Mouse (Mus musculus): Measurements from ENCODE around the gene Eif2s1. TPM values are rescaled to one million over a fixed set of nuclear protein-coding genes. Genes with fewer than 3 reads are reported as not detected.

Eif2s1 gene
- polyA plus RNA-seq, 2 experiments: 49.6 to 198 TPM

DNA sequence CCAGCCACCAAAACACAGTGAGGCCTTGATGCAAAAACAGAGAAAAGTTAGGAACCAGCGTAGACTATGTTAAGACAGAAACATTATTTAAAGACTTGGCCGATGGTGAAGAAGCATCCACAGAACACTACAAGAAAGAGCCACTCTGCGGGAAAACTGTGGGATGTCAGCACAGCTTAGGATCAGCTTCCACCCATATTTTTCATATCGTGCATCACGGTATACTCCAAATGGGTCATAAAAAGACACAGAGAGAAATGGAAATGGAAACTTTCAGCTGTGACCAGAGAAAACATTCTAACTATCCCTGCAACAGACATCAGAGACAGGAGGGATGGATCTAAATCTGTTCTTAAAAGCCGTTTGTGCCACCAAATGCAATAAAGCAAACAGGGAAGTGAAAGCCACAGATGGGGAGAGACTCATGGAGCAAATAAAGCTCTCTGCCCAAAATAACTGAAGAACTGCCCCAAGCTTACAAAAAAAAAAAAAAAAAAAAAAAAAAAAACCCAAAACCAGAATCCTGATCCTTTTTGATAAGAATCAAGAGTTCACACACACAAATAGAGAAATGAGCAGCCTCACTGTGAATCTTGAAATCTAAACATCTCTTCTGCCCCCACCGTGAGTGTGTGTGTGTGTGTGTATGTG lies 62.0 kb downstream of the Eif2s1 start:
- ATAC-seq (ENCODE audit: insufficient read depth): no peak
- Histone ChIP-seq H3K4me2 (ENCODE audit: low read depth) (no peak overlapping the region), H3K9me3 (ENCODE audit: control insufficient read depth, low read length) (no peaks in the 10 kb centered on the region), H3K4me3 (ENCODE audit: insufficient read depth in 1 of 2, low read depth in 2 of 2, low read length in 2 of 2) (no peak overlapping the region), H3K27me3 (ENCODE audit: control insufficient read depth, insufficient read depth, low read length) (no peaks in the 10 kb centered on the region), H3K9ac (replicated peaks) (no peak overlapping the region), H3K27ac (no peak overlapping the region), H3K4me1 (replicated peaks; ENCODE audit: control insufficient read depth in 2 of 2, insufficient read depth in 2 of 2, low read length in 1 of 2) (peaks cover 3 to 4% of the 10 kb centered on the region in 2 experiments; a peak in 3 of 4 replicates), H3K36me3 (replicated peaks; ENCODE audit: control insufficient read depth, insufficient read depth, low read depth) (no peaks in the 10 kb centered on the region)
- no peak for DNase-seq (ENCODE audit: low read depth in 3 of 3, low spot score in 3 of 3)
- no peak for TF ChIP-seq EP300 (IDR thresholded peaks at IDR 0.05; ENCODE audit: low read depth)
- TF ChIP-seq CTCF (IDR thresholded peaks at IDR 0.05; ENCODE audit: low read depth): no peak
- 71% methylated on average over 7 of the region's 7 CpGs for WGBS (ENCODE audit: insufficient replicate concordance)

GRCm38 (mm10) chr12:78927287-78927686 lies 65.7 kb downstream of the Eif2s1 start:
- Histone ChIP-seq H3K9me3 (ENCODE audit: control insufficient read depth, low read length) (no peaks in the 10 kb centered on the region), H3K27me3 (ENCODE audit: control insufficient read depth, insufficient read depth, low read length) (peaks cover 5% of the 10 kb centered on the region), H3K4me2 (ENCODE audit: low read depth) (no peak overlapping the region), H3K4me1 (replicated peaks; ENCODE audit: control insufficient read depth in 2 of 2, insufficient read depth in 2 of 2, low read length in 1 of 2) (no peaks in the 10 kb centered on the region; a peak in 1 of 4 replicates), H3K36me3 (replicated peaks; ENCODE audit: control insufficient read depth, insufficient read depth, low read depth) (no peaks in the 10 kb centered on the region), H3K27ac (no peak overlapping the region), H3K9ac (replicated peaks) (no peak overlapping the region), H3K4me3 (ENCODE audit: insufficient read depth in 1 of 2, low read depth in 2 of 2, low read length in 2 of 2) (no peak overlapping the region)
- ATAC-seq (ENCODE audit: insufficient read depth): no peak
- no peak for TF ChIP-seq EP300 (IDR thresholded peaks at IDR 0.05; ENCODE audit: low read depth)
- 59% methylated on average over 5 of the region's 5 CpGs for WGBS (ENCODE audit: insufficient replicate concordance)
- no peak for DNase-seq (ENCODE audit: low read depth in 3 of 3, low spot score in 3 of 3)

DNA sequence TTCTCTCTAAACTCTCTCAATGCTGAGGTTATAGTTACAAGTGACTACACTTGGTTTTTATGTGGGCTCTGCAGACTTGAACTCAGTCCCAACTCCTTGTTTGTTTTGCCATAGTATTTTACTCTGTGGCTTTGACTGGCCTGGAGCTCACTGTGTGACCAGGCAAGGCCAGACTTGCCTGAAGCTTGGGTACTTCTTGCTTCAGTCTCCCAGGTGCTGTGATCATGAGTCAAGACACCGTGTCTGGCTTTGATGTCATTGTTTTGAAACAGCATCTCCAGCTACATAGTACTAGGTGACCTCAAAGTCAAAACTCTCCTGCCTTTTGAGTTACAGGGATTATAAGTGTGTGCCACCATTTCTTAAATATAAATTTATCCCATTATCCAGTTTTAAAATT lies 68.3 kb downstream of the Eif2s1 start:
- ATAC-seq (ENCODE audit: insufficient read depth) (no peak), DNase-seq (ENCODE audit: low read depth in 3 of 3, low spot score in 3 of 3) (no peak)
- H3K27me3 ChIP-seq (ENCODE audit: control insufficient read depth, insufficient read depth, low read length): peaks cover 8% of the 10 kb centered on the region

GRCm38 (mm10) chr12:78936494-78936893 lies 74.9 kb downstream of the Eif2s1 start:
- Histone ChIP-seq H3K4me3 (ENCODE audit: insufficient read depth in 1 of 2, low read depth in 2 of 2, low read length in 2 of 2) (no peak overlapping the region), H3K4me1 (replicated peaks; ENCODE audit: control insufficient read depth in 2 of 2, insufficient read depth in 2 of 2, low read length in 1 of 2) (no peaks in the 10 kb centered on the region), H3K9ac (replicated peaks) (no peak overlapping the region), H3K4me2 (ENCODE audit: low read depth) (no peak overlapping the region), H3K27me3 (ENCODE audit: control insufficient read depth, insufficient read depth, low read length) (peaks cover 10% of the 10 kb centered on the region), H3K36me3 (replicated peaks; ENCODE audit: control insufficient read depth, insufficient read depth, low read depth) (no peaks in the 10 kb centered on the region), H3K9me3 (ENCODE audit: control insufficient read depth, low read length) (no peaks in the 10 kb centered on the region), H3K27ac (no peak overlapping the region)
- DNase-seq (ENCODE audit: low read depth in 3 of 3, low spot score in 3 of 3): no peak
- 57% methylated on average over 4 of the region's 4 CpGs for WGBS (ENCODE audit: insufficient replicate concordance)
- ATAC-seq (ENCODE audit: insufficient read depth): no peak
- TF ChIP-seq CTCF (IDR thresholded peaks at IDR 0.05; ENCODE audit: low read depth): no peak
- no peak for TF ChIP-seq EP300 (IDR thresholded peaks at IDR 0.05; ENCODE audit: low read depth)

More for the DNA sequence above, 68.3 kb downstream of the Eif2s1 start:
- no peaks in the 10 kb centered on the region for H3K4me1 ChIP-seq (replicated peaks; ENCODE audit: control insufficient read depth in 2 of 2, insufficient read depth in 2 of 2, low read length in 1 of 2)
- no peak overlapping the region for H3K4me3 ChIP-seq (ENCODE audit: insufficient read depth in 1 of 2, low read depth in 2 of 2, low read length in 2 of 2)
- TF ChIP-seq CTCF (IDR thresholded peaks at IDR 0.05; ENCODE audit: low read depth) (no peak), EP300 (IDR thresholded peaks at IDR 0.05; ENCODE audit: low read depth) (no peak)
- WGBS (ENCODE audit: insufficient replicate concordance): 73% methylated on average over 1 of the region's 1 CpGs
- no peak overlapping the region for H3K9ac ChIP-seq (replicated peaks)
- no peaks in the 10 kb centered on the region for H3K36me3 ChIP-seq (replicated peaks; ENCODE audit: control insufficient read depth, insufficient read depth, low read depth)
- no peaks in the 10 kb centered on the region for H3K9me3 ChIP-seq (ENCODE audit: control insufficient read depth, low read length)
- H3K4me2 ChIP-seq (ENCODE audit: low read depth): no peak overlapping the region
- no peak overlapping the region for H3K27ac ChIP-seq

Other genes with a start within 250 kb of the Eif2s1 start
- not detected in 2 replicates for gene Fam71d, start 170.3 kb upstream of the Eif2s1 start, polyA plus RNA-seq (2012; rRNA removed)
- not detected in 2 replicates for gene Fam71d, start 170.3 kb upstream of the Eif2s1 start, polyA plus RNA-seq (2014; fragmentation: Nextera tagmentation; extraction: Ambion mirVana)
- 1.7 and 2.7 TPM in 2 replicates for gene Mpp5, start 112.9 kb upstream of the Eif2s1 start, polyA plus RNA-seq (2012; rRNA removed)
- 7.3 and 9.0 TPM in 2 replicates for gene Mpp5, start 112.9 kb upstream of the Eif2s1 start, polyA plus RNA-seq (2014; fragmentation: Nextera tagmentation; extraction: Ambion mirVana)
- gene Atp6v1d, start 181 bp upstream of the Eif2s1 start, polyA plus RNA-seq (2012; rRNA removed): 9.7 and 15.2 TPM in 2 replicates
- 29.6 and 34.4 TPM in 2 replicates for gene Atp6v1d, start 181 bp upstream of the Eif2s1 start, polyA plus RNA-seq (2014; fragmentation: Nextera tagmentation; extraction: Ambion mirVana)
- gene Plek2, start 45.1 kb downstream of the Eif2s1 start, polyA plus RNA-seq (2012; rRNA removed): 18.7 and 21.5 TPM in 2 replicates
- gene Plek2, start 45.1 kb downstream of the Eif2s1 start, polyA plus RNA-seq (2014; fragmentation: Nextera tagmentation; extraction: Ambion mirVana): 51.0 and 51.5 TPM in 2 replicates
- 2.0 and 2.4 TPM in 2 replicates for gene Tmem229b, start 145.8 kb downstream of the Eif2s1 start, polyA plus RNA-seq (2012; rRNA removed)
- gene Tmem229b, start 145.8 kb downstream of the Eif2s1 start, polyA plus RNA-seq (2014; fragmentation: Nextera tagmentation; extraction: Ambion mirVana): 2.0 and 2.7 TPM in 2 replicates
- gene Plekhh1, start 167.3 kb downstream of the Eif2s1 start, polyA plus RNA-seq (2012; rRNA removed): 0.14 and 0.15 TPM in 2 replicates
- gene Plekhh1, start 167.3 kb downstream of the Eif2s1 start, polyA plus RNA-seq (2014; fragmentation: Nextera tagmentation; extraction: Ambion mirVana): 0.05 TPM in 1 of 2 replicates, not detected in the other
- 3.1 and 5.8 TPM in 2 replicates for gene Pigh, start 227.8 kb downstream of the Eif2s1 start, polyA plus RNA-seq (2012; rRNA removed)
- 5.2 and 5.5 TPM in 2 replicates for gene Pigh, start 227.8 kb downstream of the Eif2s1 start, polyA plus RNA-seq (2014; fragmentation: Nextera tagmentation; extraction: Ambion mirVana)